Mouse (Mus musculus) embryonic fibroblast, embryonic 13.5 days (primary cell): ENCODE measurements around the gene Xpo6. TPM values are rescaled to one million over a fixed set of nuclear protein-coding genes. Genes with fewer than 3 reads are reported as not detected.

Experiments used
- H3K27ac ChIP-seq: 2 replicates; pipeline ENCODE4 v1.5.1; 2012; ENCODE audit warnings: low read length, control low read depth, inconsistent platforms; ENCODE audit not compliant: insufficient read depth
- H3K4me1 ChIP-seq: 2 replicates; pipeline ENCODE4 v1.6.1; 2011; ENCODE audit warnings: low read length; ENCODE audit not compliant: control insufficient read depth, insufficient read depth
- H3K4me3 ChIP-seq: 2 replicates; pipeline ENCODE4 v1.5.1; 2011; ENCODE audit warnings: mild to moderate bottlenecking, control low read depth, low read length; ENCODE audit not compliant: insufficient read depth
- CTCF ChIP-seq: IDR thresholded peaks from 2 replicates; pipeline ENCODE4 v1.5.1; 2011; ENCODE audit warnings: mild to moderate bottlenecking, control low read depth, low read length, moderate library complexity, borderline replicate concordance; ENCODE audit not compliant: insufficient read depth
- POLR2A ChIP-seq: IDR thresholded peaks from 2 replicates; pipeline ENCODE4 v1.6.1; 2011; ENCODE audit warnings: low read depth, mild to moderate bottlenecking, control low read depth, low read length, moderate library complexity
- polyA plus RNA-seq: library from polyadenylated mRNA; stranded (reverse); fragments of >200 nt; gene quantifications from 2 replicates; pipeline ENCODE4 v1.2.4, GENCODE M21; 2011; ENCODE audit warnings: low read depth; ENCODE audit not compliant: missing spikeins, insufficient read length

Gene Xpo6
- polyA plus RNA-seq, 1 experiment = 108 TPM

DNA sequence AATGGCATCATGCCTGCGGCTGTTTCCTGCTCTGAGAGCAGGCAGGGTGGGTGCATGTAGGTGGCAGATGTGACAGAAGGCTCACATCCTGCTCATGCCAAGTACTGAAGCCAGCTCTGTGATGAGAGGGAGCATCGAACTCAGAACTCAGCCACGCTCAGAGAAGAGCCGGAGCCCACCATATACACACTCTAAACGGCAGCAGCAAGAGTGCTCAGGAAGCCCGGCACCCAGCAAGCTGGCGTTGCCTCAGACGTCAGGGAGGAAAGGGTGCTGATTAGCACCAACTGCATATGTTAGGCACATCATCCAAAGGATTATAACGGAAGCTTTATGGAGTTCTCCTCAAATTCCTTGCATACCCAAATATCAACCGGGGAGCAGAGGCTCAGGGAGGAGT lies 112.7 kb downstream of the Xpo6 start:
- TF ChIP-seq CTCF = no peak
- no peak for TF ChIP-seq POLR2A
- peaks cover 3% of the 10 kb centered on the region; the same call in 1 of the 2 replicates for H3K4me1 ChIP-seq
- H3K27ac ChIP-seq = no peak overlapping the region
- no peak overlapping the region for H3K4me3 ChIP-seq

- TF ChIP-seq CTCF = no peak
- TF ChIP-seq POLR2A = no peak
- no peak overlapping the region for H3K4me3 ChIP-seq
- no peak overlapping the region for H3K27ac ChIP-seq
- peaks cover 3% of the 10 kb centered on the region; the same call in 1 of the 2 replicates for H3K4me1 ChIP-seq
Observed at GRCm38 (mm10) chr7:126086321-126086741, 114.0 kb downstream of the Xpo6 start.

GRCm38 (mm10) chr7:126085154-126085553 lies 115.1 kb downstream of the Xpo6 start:
- no peak overlapping the region for H3K27ac ChIP-seq
- H3K4me3 ChIP-seq = no peak overlapping the region
- TF ChIP-seq CTCF (no peak), POLR2A (no peak)
- H3K4me1 ChIP-seq = peaks cover 3% of the 10 kb centered on the region; the same call in 1 of the 2 replicates

DNA sequence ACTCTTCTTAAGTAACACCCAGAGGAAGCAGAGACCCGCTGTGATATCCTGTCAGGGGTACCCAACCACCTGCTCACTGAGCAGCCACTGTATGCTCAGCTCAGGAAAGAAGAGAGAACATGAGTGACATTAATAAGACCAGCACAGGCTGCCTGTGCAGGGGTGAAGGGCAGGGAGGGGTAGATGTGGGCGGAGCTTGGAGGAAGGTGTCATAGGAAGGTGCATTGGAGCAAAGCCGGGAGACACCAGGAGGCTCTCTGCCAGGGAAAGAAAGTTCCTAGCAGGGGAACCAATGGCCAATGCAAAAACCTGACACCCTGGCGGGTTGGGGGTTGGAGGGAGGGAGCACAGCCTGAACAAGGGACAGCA lies 116.3 kb downstream of the Xpo6 start:
- no peak overlapping the region for H3K4me3 ChIP-seq
- TF ChIP-seq CTCF (no peak), POLR2A (no peak)
- peaks cover 3% of the 10 kb centered on the region; the same call in 1 of the 2 replicates for H3K4me1 ChIP-seq
- H3K27ac ChIP-seq = no peak overlapping the region

GRCm38 (mm10) chr7:126083341-126083979 lies 116.8 kb downstream of the Xpo6 start:
- no peak overlapping the region for H3K4me3 ChIP-seq
- no peak overlapping the region for H3K27ac ChIP-seq
- H3K4me1 ChIP-seq = peaks cover 3% of the 10 kb centered on the region; the same call in 1 of the 2 replicates
- no peak for TF ChIP-seq POLR2A

DNA sequence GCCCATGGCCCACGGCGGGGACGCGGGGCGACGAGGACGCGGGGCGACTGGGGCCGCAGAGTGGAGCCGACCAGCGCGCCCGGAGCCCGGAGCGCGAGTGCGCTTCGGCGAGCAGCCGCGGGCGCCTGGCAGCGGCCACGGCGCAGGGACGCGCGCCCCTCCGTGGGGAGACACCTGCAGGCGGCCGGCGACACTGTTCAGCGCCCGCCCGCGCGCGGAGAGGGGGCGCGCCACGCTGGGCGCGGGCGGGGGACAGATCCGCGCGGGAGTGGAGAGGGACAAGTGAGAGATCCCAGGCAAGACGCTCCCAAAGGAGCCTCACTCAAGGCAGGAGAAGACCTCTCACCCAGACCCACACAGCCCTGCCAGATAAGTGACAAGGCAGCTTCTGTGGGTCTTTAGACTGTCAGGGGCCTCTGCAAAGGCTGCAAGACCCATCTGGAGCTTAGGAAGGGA lies 118.0 kb downstream of the Xpo6 start, which contains the start of gene Gsg1l:
Gsg1l (minus strand) TSS at position 126 of the 456 bp plus-strand sequence.
- TF ChIP-seq CTCF = no peak
- TF ChIP-seq POLR2A = no peak
- Histone ChIP-seq H3K4me1 (no peaks in the 10 kb centered on the region; the same call in 1 of the 2 replicates), H3K4me3 (no peak within 1 kb of the TSS; the same call in 1 of the 2 replicates), H3K27ac (no peak within 1 kb of the TSS)

DNA sequence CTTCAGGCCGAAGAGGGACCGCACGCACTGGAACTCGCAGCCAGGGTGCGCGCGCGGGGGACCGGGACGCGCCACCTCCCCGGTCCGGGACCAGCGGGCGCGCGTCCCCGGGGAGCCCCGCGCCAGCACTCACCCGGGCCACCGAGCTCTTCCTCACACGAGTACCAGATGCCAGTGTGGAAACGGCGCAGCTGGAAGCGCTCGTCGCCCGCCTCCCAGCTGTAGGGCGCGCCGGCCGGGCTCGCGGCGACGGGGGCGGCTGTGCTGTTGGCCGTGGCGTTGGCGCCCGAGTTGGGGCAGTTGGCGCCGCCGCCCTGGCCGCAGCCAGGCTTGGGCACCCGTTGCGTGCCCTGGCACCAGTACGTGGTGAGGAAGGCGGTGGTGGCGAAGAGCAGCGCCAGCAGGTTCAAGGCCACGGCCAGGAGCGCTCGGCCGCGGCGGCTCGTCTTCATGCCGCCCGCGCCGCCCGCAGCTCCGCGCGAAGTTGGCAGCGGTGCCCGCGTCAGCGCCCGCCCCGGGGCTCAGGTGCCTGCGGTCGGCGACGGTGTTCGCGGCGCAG lies 118.5 kb downstream of the Xpo6 start:
- TF ChIP-seq POLR2A = no peak
- no peak for TF ChIP-seq CTCF
- Histone ChIP-seq H3K27ac (no peak overlapping the region), H3K4me3 (no peak overlapping the region; the same call in 1 of the 2 replicates), H3K4me1 (no peaks in the 10 kb centered on the region; the same call in 1 of the 2 replicates)

- no peak for TF ChIP-seq POLR2A
- TF ChIP-seq CTCF = no peak
- Histone ChIP-seq H3K4me3 (no peak overlapping the region), H3K4me1 (no peaks in the 10 kb centered on the region)
Observed at GRCm38 (mm10) chr7:126080949-126081654, 119.2 kb downstream of the Xpo6 start.

GRCm38 (mm10) chr7:126076935-126077334 lies 123.4 kb downstream of the Xpo6 start:
- Histone ChIP-seq H3K4me3 (no peak overlapping the region), H3K4me1 (no peaks in the 10 kb centered on the region), H3K27ac (no peak overlapping the region)
- no peak for TF ChIP-seq CTCF
- TF ChIP-seq POLR2A = no peak

More at GRCm38 (mm10) chr7:126080949-126081654, 119.2 kb downstream of the Xpo6 start:
- H3K27ac ChIP-seq = no peak overlapping the region

DNA sequence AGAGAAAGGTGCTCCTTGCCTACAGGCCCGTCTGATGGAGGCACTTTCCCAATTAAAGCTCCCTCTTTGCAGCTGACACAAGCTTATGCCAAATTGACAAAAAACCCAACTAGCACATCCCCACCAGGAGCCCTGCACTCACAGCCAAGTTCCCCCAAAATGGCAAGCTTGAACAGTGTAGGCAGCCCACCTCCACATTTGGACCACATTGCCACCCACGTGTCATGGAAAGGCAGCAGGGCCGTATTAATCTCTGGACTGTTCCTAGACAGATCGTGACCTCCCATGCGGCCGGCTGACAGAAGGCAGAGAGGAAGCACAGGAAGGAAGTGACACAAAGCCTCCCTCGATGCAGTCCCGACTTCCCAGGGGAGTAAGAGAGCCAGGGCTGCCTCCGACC lies 125.2 kb downstream of the Xpo6 start:
- no peak for TF ChIP-seq POLR2A
- no peak for TF ChIP-seq CTCF
- Histone ChIP-seq H3K27ac (no peak overlapping the region), H3K4me1 (no peaks in the 10 kb centered on the region), H3K4me3 (no peak overlapping the region)
